Mouse (Mus musculus) liver, adult (tissue): ENCODE measurements around the gene Fthl17d.
"Not testable (repeated sequence)": the region's sequence is repeated elsewhere in the genome, so short reads cannot be mapped to it uniquely, and the experiment has no call there.

Source experiments
- GATA4 ChIP-seq: IDR thresholded peaks from 2 replicates; pipeline ENCODE4 v1.6.1; 2014; ENCODE audit warnings: mild to moderate bottlenecking, low read length; ENCODE audit not compliant: insufficient replicate concordance

The Fthl17d gene

GRCm38 (mm10) chrX:8986655-8987054, at the start of gene Fthl17d:
Fthl17d (minus strand) TSS chrX:8986755.
- not testable (repeated sequence) for TF ChIP-seq GATA4

DNA sequence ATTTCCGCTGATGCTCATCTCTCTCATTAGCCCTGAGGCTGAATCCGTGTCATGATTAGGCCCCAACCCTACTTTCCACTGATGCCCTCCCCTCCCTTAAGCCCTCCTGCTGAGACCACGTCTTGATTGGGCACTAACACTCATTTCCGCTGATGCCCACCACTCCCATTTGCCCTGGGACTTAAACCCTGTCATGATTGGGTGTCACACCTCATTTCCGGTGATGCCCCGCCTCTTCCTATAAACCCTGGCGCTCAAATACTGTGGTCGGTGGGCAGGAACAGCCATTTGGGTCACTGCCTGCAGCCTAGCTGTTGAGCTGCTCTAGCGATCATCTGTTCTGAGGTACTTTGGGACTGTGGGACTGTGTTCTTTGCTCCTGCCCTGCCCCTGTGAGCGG, 46.6 kb upstream of the Fthl17d start, which contains the start of gene Fthl17e:
Gene Fthl17e, plus strand, starts transcription at position 301 of the 400 bp plus-strand sequence.
- TF ChIP-seq GATA4 = not testable (repeated sequence)

DNA sequence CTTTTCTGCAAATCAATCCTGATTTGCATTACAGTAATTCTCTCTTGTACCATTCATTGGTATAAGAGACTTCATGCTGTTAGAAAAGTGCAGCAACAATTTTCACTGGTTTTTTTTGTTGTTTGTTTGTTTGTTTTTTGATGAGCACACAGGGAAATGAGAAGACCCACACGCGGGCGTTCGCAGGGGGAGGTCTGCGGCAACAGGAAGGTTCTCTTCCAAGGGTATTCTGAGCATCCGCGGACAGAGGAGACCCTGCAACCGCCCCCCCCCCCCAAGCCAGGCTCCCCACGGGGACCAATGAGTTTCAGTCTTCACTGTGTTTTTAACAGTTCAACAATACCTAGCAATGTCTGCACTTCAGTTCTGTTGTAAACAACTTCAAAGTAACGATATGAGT, 32.9 kb upstream of the Fthl17d start:
- TF ChIP-seq GATA4 = no peak

DNA sequence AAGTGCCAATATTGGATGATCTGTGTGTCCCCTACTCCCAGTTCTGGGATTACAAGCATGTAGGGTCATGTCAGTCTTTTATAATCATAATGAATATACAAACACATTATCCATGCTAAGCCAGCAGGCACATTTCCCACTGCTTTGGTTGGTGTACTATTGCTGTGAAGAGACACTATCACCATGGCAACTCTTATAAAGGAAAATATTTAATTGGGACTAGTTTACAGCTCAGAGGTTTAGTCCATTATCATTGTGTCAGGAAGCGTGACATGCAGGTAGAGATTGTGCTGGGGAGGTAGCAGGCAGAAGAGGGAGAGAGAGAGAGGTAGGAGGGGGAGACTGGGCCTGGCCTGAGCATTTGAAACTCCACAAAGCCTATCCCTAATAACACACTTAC, 29.5 kb upstream of the Fthl17d start:
- no peak for TF ChIP-seq GATA4

- not testable (repeated sequence) for TF ChIP-seq GATA4
These were observed 10.1 kb downstream of the Fthl17d start, which contains the start of gene Fthl17c for GRCm38 (mm10) chrX:8976459-8976858. Fthl17c (minus strand) TSS chrX:8976559.

GRCm38 (mm10) chrX:8962875-8963274, 23.7 kb downstream of the Fthl17d start, which contains the start of gene Fthl17b:
Fthl17b (minus strand) TSS chrX:8962975.
- not testable (repeated sequence) for TF ChIP-seq GATA4

DNA sequence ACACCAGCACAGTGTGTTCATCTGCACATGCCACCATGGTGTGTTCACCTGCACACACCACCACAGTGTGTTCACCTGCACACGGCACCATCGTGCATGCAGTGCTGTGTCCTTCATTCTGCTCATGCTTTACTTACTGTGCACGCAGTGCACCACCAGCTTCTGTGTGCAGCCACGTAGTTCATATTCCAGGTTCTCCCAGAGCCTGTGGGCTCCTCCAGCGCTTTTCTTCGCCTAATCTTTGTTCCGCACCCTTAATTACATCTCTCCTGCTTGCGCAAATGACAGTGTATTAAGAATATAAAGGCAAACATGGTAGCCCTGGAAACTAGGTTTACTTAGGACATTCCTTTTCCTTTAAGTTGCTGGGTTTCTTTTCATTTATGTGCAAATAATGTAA, 42.5 kb downstream of the Fthl17d start:
- TF ChIP-seq GATA4 = no peak
